Comparison of ENCODE assay signal across 35 mouse cellular contexts in genomic region chr1:179835753-179836425, GRCm38 (mm10). TPM values are rescaled to one million over a fixed set of nuclear protein-coding genes. Genes with fewer than 3 reads are reported as not detected.
DNase-seq lines count a peak whose midpoint lies in the region; ATAC-seq and TF ChIP-seq lines count a peak whose summit lies in the region.
"Had no signal": no experiment of that assay in that cellular context is flagged by ENCODE, and none has a peak within 500 bp of the region (broad histone marks: within the 10 kb centered on the region; RNA-seq: fewer than 3 reads in every experiment).

No protein-coding gene starts in this region.

- no peak overlapping the region for H3K4me3 ChIP-seq in kidney, postnatal 0 days (replicated peaks; ENCODE audit: low read depth, low read length)
- H3K4me3 ChIP-seq in liver, embryonic 11.5 days (ENCODE audit: low read depth, low read length): no peak overlapping the region
- H3K4me3 ChIP-seq in liver, embryonic 15.5 days (replicated peaks): no peak overlapping the region
- H3K4me3 ChIP-seq: embryonic facial prominence, embryonic 10.5 days; embryonic facial prominence, embryonic 15.5 days; forebrain, embryonic 13.5 days; hindbrain, embryonic 12.5 days; intestine, embryonic 15.5 days; layer of hippocampus, adult 2 months; left cerebral cortex, adult 2 months; limb, embryonic 12.5 days; myocyte; neural tube, embryonic 12.5 days had no signal

- no peaks in the 10 kb centered on the region for H3K36me3 ChIP-seq in kidney, postnatal 0 days (ENCODE audit: insufficient read depth, low read length)
- no peaks in the 10 kb centered on the region for H3K36me3 ChIP-seq in liver, embryonic 11.5 days (ENCODE audit: control insufficient read depth, insufficient read depth, low read length)
- no peaks in the 10 kb centered on the region for H3K36me3 ChIP-seq in liver, embryonic 15.5 days (replicated peaks)
- H3K36me3 ChIP-seq: embryonic facial prominence, embryonic 10.5 days; embryonic facial prominence, embryonic 15.5 days; hindbrain, embryonic 12.5 days; intestine, embryonic 15.5 days; limb, embryonic 12.5 days; neural tube, embryonic 12.5 days had no signal

- TF ChIP-seq CTCF in kidney, postnatal 0 days (IDR thresholded peaks at IDR 0.05; ENCODE audit: low read depth): no peak

- H3K27ac ChIP-seq in kidney, postnatal 0 days: peak overlapping the region; percentile 67
- peak overlapping the region; percentile 1; the same call in 1 of the 2 replicates for H3K27ac ChIP-seq in liver, embryonic 11.5 days (ENCODE audit: low read depth, low read length)
- peak overlapping the region; percentile 31 for H3K27ac ChIP-seq in liver, embryonic 15.5 days (replicated peaks)
- H3K27ac ChIP-seq: embryonic facial prominence, embryonic 10.5 days; embryonic facial prominence, embryonic 15.5 days; forebrain, embryonic 13.5 days; hindbrain, embryonic 12.5 days; hindbrain, postnatal 0 days; intestine, embryonic 15.5 days; layer of hippocampus, adult 2 months; left cerebral cortex, adult 2 months; limb, embryonic 12.5 days; macrophage; neural tube, embryonic 12.5 days had no signal

- H3K27me3 ChIP-seq in kidney, postnatal 0 days (ENCODE audit: insufficient read depth, low read length): no peaks in the 10 kb centered on the region
- no peaks in the 10 kb centered on the region for H3K27me3 ChIP-seq in liver, embryonic 11.5 days (replicated peaks; ENCODE audit: control insufficient read depth, insufficient read depth, low read length)
- H3K27me3 ChIP-seq in liver, embryonic 15.5 days: no peaks in the 10 kb centered on the region
- H3K27me3 ChIP-seq: embryonic facial prominence, embryonic 15.5 days; forebrain, embryonic 13.5 days; hindbrain, embryonic 12.5 days; intestine, embryonic 15.5 days; limb, embryonic 12.5 days; neural tube, embryonic 12.5 days; Patski had no signal

- 85% methylated on average over 1 of the region's 1 CpGs for WGBS in kidney, postnatal 0 days
- 48% methylated on average over 1 of the region's 1 CpGs for WGBS in liver, embryonic 11.5 days
- 22% methylated on average over 1 of the region's 1 CpGs for WGBS in liver, embryonic 15.5 days (ENCODE audit: insufficient replicate concordance)

- DNase-seq in kidney, postnatal 0 days (ENCODE audit: low spot score): no peak
- DNase-seq in kidney, postnatal 36 days: no peak
- DNase-seq in liver, embryonic 11.5 days (ENCODE audit: low spot score): no peak
- no peak for DNase-seq in heart, postnatal 10 days
- DNase-seq in cerebellum, postnatal 36 days: no peak
- DNase-seq: adrenal gland, postnatal 14 days; cerebellum, adult 11 months; cerebellum, adult 9-11 months; gastrocnemius, postnatal 10 days; lung, adult 2 months; lung, postnatal 10 days; thymus, postnatal 4 days had no signal

- H3K4me2 ChIP-seq in kidney, postnatal 0 days (ENCODE audit: low read length): no peak overlapping the region
- no peak overlapping the region for H3K4me2 ChIP-seq in liver, embryonic 11.5 days
- H3K4me2 ChIP-seq in liver, embryonic 15.5 days: no peak overlapping the region
- H3K4me2 ChIP-seq: embryonic facial prominence, embryonic 15.5 days; forebrain, embryonic 13.5 days; hindbrain, embryonic 12.5 days; intestine, embryonic 15.5 days; limb, embryonic 12.5 days; midbrain, embryonic 11.5 days; neural tube, embryonic 12.5 days had no signal

- H3K9ac ChIP-seq in kidney, postnatal 0 days (ENCODE audit: low read depth, low read length): no peak overlapping the region
- no peak overlapping the region for H3K9ac ChIP-seq in liver, embryonic 11.5 days (ENCODE audit: low read depth, low read length)
- H3K9ac ChIP-seq in liver, embryonic 15.5 days: no peak overlapping the region
- H3K9ac ChIP-seq: embryonic facial prominence, embryonic 15.5 days; forebrain, embryonic 13.5 days; hindbrain, embryonic 12.5 days; intestine, embryonic 15.5 days; limb, embryonic 12.5 days; neural tube, embryonic 12.5 days had no signal

- no peaks in the 10 kb centered on the region for H3K4me1 ChIP-seq in kidney, postnatal 0 days (replicated peaks; ENCODE audit: insufficient read depth, low read length)
- H3K4me1 ChIP-seq in liver, embryonic 11.5 days (replicated peaks; ENCODE audit: control insufficient read depth, insufficient read depth, low read length): peaks cover 6% of the 10 kb centered on the region; the same call in 1 of the 2 replicates
- peaks cover 37% of the 10 kb centered on the region for H3K4me1 ChIP-seq in liver, embryonic 15.5 days (replicated peaks)
- H3K4me1 ChIP-seq: embryonic facial prominence, embryonic 10.5 days; embryonic facial prominence, embryonic 15.5 days; forebrain, embryonic 13.5 days; hindbrain, embryonic 12.5 days; intestine, embryonic 15.5 days; limb, embryonic 12.5 days; neural tube, embryonic 12.5 days had no signal

- no peak for ATAC-seq in kidney, postnatal 0 days (replicated peaks; ENCODE audit: low FRiP score, low read depth)
- no peak for ATAC-seq in liver, embryonic 11.5 days (replicated peaks; ENCODE audit: low FRiP score)
- peak; percentile 40; the same call in 1 of the 2 replicates for ATAC-seq in liver, embryonic 15.5 days (ENCODE audit: insufficient read depth)
- ATAC-seq in megakaryocyte-erythroid progenitor cell, adult 5-6 weeks (replicated peaks; ENCODE audit: low FRiP score, low TSS enrichment, poor library complexity, severe bottlenecking): peak; percentile 66
- ATAC-seq: forebrain, embryonic 13.5 days; hindbrain, postnatal 0 days; intestine, embryonic 15.5 days; midbrain, embryonic 16.5 days had no signal

- H3K9me3 ChIP-seq in kidney, postnatal 0 days (replicated peaks; ENCODE audit: low read length): no peaks in the 10 kb centered on the region; the same call in 1 of the 2 replicates
- no peaks in the 10 kb centered on the region for H3K9me3 ChIP-seq in liver, embryonic 11.5 days (ENCODE audit: control insufficient read depth, low read length)
- no peaks in the 10 kb centered on the region for H3K9me3 ChIP-seq in liver, embryonic 15.5 days (replicated peaks)
- H3K9me3 ChIP-seq: embryonic facial prominence, embryonic 15.5 days; forebrain, embryonic 13.5 days; intestine, embryonic 15.5 days; neural tube, embryonic 12.5 days had no signal

- intact Hi-C loops in heart, postnatal 10 days (cut with DNase I): no loop called here

RNA-seq across cellular contexts. Expression of gene Ahctf1, which starts 32.4 kb away (rescaled TPM):
- polyA plus RNA-seq in kidney, postnatal 0 days (2015; fragmentation: Nextera tagmentation; extraction: Ambion mirVana): 12.3 and 15.1 TPM in 2 replicates
- polyA plus RNA-seq in liver, embryonic 11.5 days (2014; fragmentation: Nextera tagmentation; extraction: Ambion mirVana): 52.9 and 54.6 TPM in 2 replicates
- 16.4 and 18.0 TPM in 2 replicates for polyA plus RNA-seq in liver, embryonic 15.5 days (2015; fragmentation: Nextera tagmentation; extraction: Ambion mirVana)
- 145 and 151 TPM in 2 replicates for total RNA-seq in megakaryocyte-erythroid progenitor cell, adult 5-6 weeks (2014; fragmentation: Nextera tagmentation)
- total RNA-seq in megakaryocyte-erythroid progenitor cell, adult 5-6 weeks (2017): 189 and 190 TPM in 2 replicates
- total RNA-seq in heart, postnatal 10 days (2021): 10 to 100 TPM; 21.9 to 25.2 TPM

RNA-seq across cellular contexts. Expression of gene Gm10518, which starts 32.7 kb away (rescaled TPM):
- polyA plus RNA-seq in kidney, postnatal 0 days (2015; fragmentation: Nextera tagmentation; extraction: Ambion mirVana): not detected in 2 replicates
- polyA plus RNA-seq in liver, embryonic 11.5 days (2014; fragmentation: Nextera tagmentation; extraction: Ambion mirVana): 0.38 and 0.51 TPM in 2 replicates
- 0.14 TPM in 2 replicates for polyA plus RNA-seq in liver, embryonic 15.5 days (2015; fragmentation: Nextera tagmentation; extraction: Ambion mirVana)
- total RNA-seq in megakaryocyte-erythroid progenitor cell, adult 5-6 weeks (2014; fragmentation: Nextera tagmentation): 0.94 TPM in 1 of 2 replicates, not detected in the other
- total RNA-seq in megakaryocyte-erythroid progenitor cell, adult 5-6 weeks (2017): 0.09 and 1.9 TPM in 2 replicates
- not detected for total RNA-seq in heart, postnatal 10 days (2021)
- total RNA-seq: adrenal gland, postnatal 14 days; gastrocnemius, postnatal 10 days; heart, postnatal 25 days; layer of hippocampus, adult 2 months; layer of hippocampus, postnatal 14 days; left cerebral cortex, postnatal 25 days had no signal
- polyA plus RNA-seq: cortical plate, adult 2 months; forebrain, embryonic 13.5 days; gonadal fat pad, adult 2 months; intestine, embryonic 15.5 days; lung, adult 2 months; macrophage; midbrain, embryonic 16.5 days; small intestine, adult 2 months had no signal

Comparison
In these comparisons a context has a peak if more than half of its experiments do, and no peak if none do; other contexts are left out.
1. ATAC-seq: peak in liver, embryonic 15.5 days (single experiment) and megakaryocyte-erythroid progenitor cell, adult 5-6 weeks (single experiment); none in kidney, postnatal 0 days (single experiment) and liver, embryonic 11.5 days (single experiment).
2. H3K27ac ChIP-seq: peak in every context shown above with its lines; median percentile 67 in kidney, postnatal 0 days; 31 in liver, embryonic 15.5 days; 1 in liver, embryonic 11.5 days.